20 mouse cellular contexts compared by ENCODE assay signal in the genomic region with DNA sequence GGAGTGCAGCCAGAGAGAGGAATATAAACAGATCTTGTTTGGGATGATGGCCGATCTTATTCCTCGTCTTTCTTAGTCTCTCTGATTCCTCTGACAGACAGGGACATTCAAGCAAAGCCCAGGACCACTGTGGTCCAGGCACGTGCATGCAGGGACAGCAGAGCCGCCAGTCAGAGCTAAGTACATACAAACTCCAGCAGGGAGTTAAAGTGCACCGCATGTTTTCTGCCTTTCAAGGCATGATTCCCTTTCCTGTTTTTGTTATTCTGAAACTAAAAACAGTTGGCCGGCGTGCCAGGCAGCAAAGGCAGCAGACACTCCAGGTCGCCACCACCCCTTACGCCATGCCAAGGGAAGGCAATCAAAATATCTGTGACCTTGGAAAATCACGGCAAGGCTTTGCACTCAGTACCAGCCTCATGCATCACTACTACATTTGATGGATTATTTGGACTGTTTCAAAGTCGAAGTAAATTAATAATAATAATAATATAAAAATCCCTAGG.
DNase-seq lines count a peak whose midpoint lies in the region; ATAC-seq and TF ChIP-seq lines count a peak whose summit lies in the region.
"Had no signal": no experiment of that assay in that cellular context is flagged by ENCODE, and none has a peak within 500 bp of the region (broad histone marks: within the 10 kb centered on the region; RNA-seq: fewer than 3 reads in every experiment).

No protein-coding gene starts in this region.

- peak; percentile 63 for DNase-seq in gastrocnemius, adult 2 months
- no peak for DNase-seq in gastrocnemius, postnatal 10 days
- peak; percentile 32 for DNase-seq in kidney, adult 9 months
- DNase-seq in adrenal gland, postnatal 10 days = peak; percentile 66
- DNase-seq in lung, postnatal 10 days = peak; percentile 57
- DNase-seq in embryo, embryonic 11 days = no peak
- no peak for DNase-seq in right cerebral cortex, postnatal 10 days (ENCODE audit: low spot score in 2 of 2)
- DNase-seq: cerebellum, adult 9-11 months; forebrain, postnatal 0 days; gastrocnemius, postnatal 25 days; retina, postnatal 1 day; thymus, adult 2 months had no signal

- no peak for TF ChIP-seq CTCF in gastrocnemius, adult 2 months (IDR thresholded peaks at IDR 0.05)

- H3K4me3 ChIP-seq in gastrocnemius, adult 2 months = no peak overlapping the region; the same call in 1 of the 2 replicates
- no peak overlapping the region for H3K4me3 ChIP-seq in kidney, embryonic 16.5 days (ENCODE audit: low read length)
- H3K4me3 ChIP-seq: heart, embryonic 15.5 days; midbrain, embryonic 12.5 days; neural tube, embryonic 15.5 days; stomach, embryonic 15.5 days had no signal

- no peak overlapping the region for H3K9ac ChIP-seq in kidney, embryonic 16.5 days (replicated peaks; ENCODE audit: low read length)
- H3K9ac ChIP-seq: forebrain, postnatal 0 days; heart, embryonic 15.5 days; liver, embryonic 14.5 days; midbrain, embryonic 12.5 days; neural tube, embryonic 15.5 days; stomach, embryonic 15.5 days had no signal

- H3K9me3 ChIP-seq in kidney, embryonic 16.5 days (ENCODE audit: low read length) = no peaks in the 10 kb centered on the region
- H3K9me3 ChIP-seq: heart, embryonic 15.5 days; midbrain, embryonic 12.5 days; neural tube, embryonic 15.5 days; stomach, embryonic 15.5 days had no signal

- H3K27ac ChIP-seq in gastrocnemius, adult 2 months = peak overlapping the region; percentile 74
- no peak overlapping the region for H3K27ac ChIP-seq in kidney, embryonic 16.5 days (ENCODE audit: low read length)
- H3K27ac ChIP-seq: heart, embryonic 15.5 days; liver, embryonic 14.5 days; macrophage; midbrain, embryonic 12.5 days; neural tube, embryonic 15.5 days; stomach, embryonic 15.5 days had no signal

- no peaks in the 10 kb centered on the region; the same call in 1 of the 2 replicates for H3K36me3 ChIP-seq in kidney, embryonic 16.5 days (ENCODE audit: insufficient read depth, low read length)
- H3K36me3 ChIP-seq: heart, embryonic 15.5 days; midbrain, embryonic 12.5 days; neural tube, embryonic 15.5 days; stomach, embryonic 15.5 days had no signal

- intact Hi-C loops in gastrocnemius, adult 2 months (cut with DNase I) = no loop called here

- WGBS in kidney, embryonic 16.5 days = 70% methylated on average over 11 of the region's 11 CpGs

- no peaks in the 10 kb centered on the region for H3K27me3 ChIP-seq in kidney, embryonic 16.5 days (ENCODE audit: insufficient read depth, low read length)
- H3K27me3 ChIP-seq: CH12.LX; heart, embryonic 15.5 days; neural tube, embryonic 15.5 days; stomach, embryonic 15.5 days had no signal

- no peak overlapping the region for H3K4me2 ChIP-seq in kidney, embryonic 16.5 days (replicated peaks; ENCODE audit: low read depth, low read length)
- H3K4me2 ChIP-seq: heart, embryonic 15.5 days; midbrain, embryonic 12.5 days; neural tube, embryonic 15.5 days; stomach, embryonic 15.5 days had no signal

- peaks cover 24% of the 10 kb centered on the region for H3K4me1 ChIP-seq in kidney, embryonic 16.5 days (ENCODE audit: insufficient read depth, low read length)

- ATAC-seq in kidney, embryonic 16.5 days (ENCODE audit: low FRiP score, low TSS enrichment) = no peak
- ATAC-seq: forebrain, postnatal 0 days had no signal

Comparison
In these comparisons a context has a peak if more than half of its experiments do, and no peak if none do; other contexts are left out.
1. DNase-seq: peak in gastrocnemius, adult 2 months (single experiment), kidney, adult 9 months (single experiment), adrenal gland, postnatal 10 days (single experiment) and lung, postnatal 10 days (single experiment); none in gastrocnemius, postnatal 10 days (single experiment), embryo, embryonic 11 days (single experiment) and right cerebral cortex, postnatal 10 days (0 of 2).